Mouse (Mus musculus) midbrain, embryonic 13.5 days (tissue): ENCODE data around the gene Kcnv2. TPM values are rescaled to one million over a fixed set of nuclear protein-coding genes. Genes with fewer than 3 reads are reported as not detected.

Experiments used
- ATAC-seq: fragments of 200-750 bp; cut with Nextera tagmentation; 2 replicates; pipeline ENCODE4 v1.8.0; 2017; ENCODE audit warnings: mild to moderate bottlenecking, moderate TSS enrichment, moderate library complexity
- H3K27ac ChIP-seq: fragments of 300-500 bp; sonication (generic); 2 replicates; pipeline ENCODE4 v1.5.1; 2015; ENCODE audit warnings: inconsistent platforms, mild to moderate bottlenecking, moderate library complexity
- H3K27me3 ChIP-seq: fragments of 300-500 bp; sonication (generic); 2 replicates; pipeline ENCODE4 v1.6.1; 2015; ENCODE audit warnings: mild to moderate bottlenecking, inconsistent platforms
- H3K36me3 ChIP-seq: fragments of 300-500 bp; sonication (generic); 2 replicates; pipeline ENCODE4 v1.6.1; 2015; ENCODE audit warnings: mild to moderate bottlenecking, inconsistent platforms
- H3K4me1 ChIP-seq: fragments of 300-500 bp; sonication (generic); replicated peaks from 2 replicates; pipeline ENCODE4 v1.6.1; 2015; ENCODE audit warnings: inconsistent platforms
- H3K4me2 ChIP-seq: fragments of 300-500 bp; sonication (generic); replicated peaks from 2 replicates; pipeline ENCODE4 v1.6.1; 2015; ENCODE audit warnings: moderate library complexity, mild to moderate bottlenecking, inconsistent platforms
- H3K4me3 ChIP-seq: fragments of 300-500 bp; sonication (generic); replicated peaks from 2 replicates; pipeline ENCODE4 v1.5.1; 2015; ENCODE audit warnings: mild to moderate bottlenecking, inconsistent platforms
- H3K9ac ChIP-seq: fragments of 300-500 bp; sonication (generic); replicated peaks from 2 replicates; pipeline ENCODE4 v1.6.1; 2015; ENCODE audit warnings: mild to moderate bottlenecking, inconsistent platforms
- H3K9me3 ChIP-seq: fragments of 300-500 bp; sonication (generic); 2 replicates; pipeline ENCODE4 v1.6.1; 2016; ENCODE audit warnings: mild to moderate bottlenecking, inconsistent platforms
- WGBS: fragments of 180-500 bp; shearing (Covaris S2); methylation state at CpG from one replicate; pipeline ENCODE4 v1.1.7; 2015; 5-methylcytosine and 5-hydroxymethylcytosine counted together
- polyA plus RNA-seq: library from polyadenylated mRNA; unstranded; fragments of >200 nt; fragmentation: Nextera tagmentation; extraction: Ambion mirVana; gene quantifications from 2 replicates; pipeline ENCODE4 v1.2.1, GENCODE M21; 2015

The Kcnv2 gene
- polyA plus RNA-seq, 1 experiment from 2014 or later = not detected

- Histone ChIP-seq H3K9ac (no peak overlapping the region), H3K36me3 (no peaks in the 10 kb centered on the region), H3K4me2 (no peak overlapping the region), H3K27me3 (no peaks in the 10 kb centered on the region), H3K4me3 (no peak overlapping the region), H3K4me1 (peaks cover 14% of the 10 kb centered on the region), H3K27ac (no peak overlapping the region), H3K9me3 (no peaks in the 10 kb centered on the region; the same call in 1 of the 2 replicates)
- WGBS = 89% methylated on average over 3 of the region's 3 CpGs
- ATAC-seq = no peak
Observed at GRCm38 (mm10) chr19:27369461-27370135, 47.2 kb downstream of the Kcnv2 start.

DNA sequence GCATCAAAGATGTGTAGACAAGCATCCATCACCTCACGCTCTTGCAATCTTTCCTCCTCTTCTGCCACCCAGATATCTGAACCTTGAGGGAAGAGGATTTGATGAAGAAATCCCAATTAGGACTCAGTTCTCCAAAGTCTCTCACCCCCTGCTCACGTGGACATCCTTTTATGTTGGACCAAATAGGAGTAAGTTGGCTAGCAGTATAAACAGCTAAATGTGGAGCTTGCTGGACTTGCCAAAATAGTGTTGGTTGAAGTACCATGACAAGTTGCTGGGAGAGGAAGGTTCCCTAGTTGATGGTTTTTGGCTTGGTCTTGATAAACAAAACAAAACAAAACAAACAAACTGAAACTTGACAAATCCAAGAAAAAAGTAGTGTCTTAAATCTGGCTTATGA, 47.8 kb downstream of the Kcnv2 start:
- H3K9ac ChIP-seq = no peak overlapping the region
- H3K36me3 ChIP-seq = no peaks in the 10 kb centered on the region
- H3K9me3 ChIP-seq = no peaks in the 10 kb centered on the region; the same call in 1 of the 2 replicates
- H3K27ac ChIP-seq = no peak overlapping the region
- peaks cover 12% of the 10 kb centered on the region for H3K4me1 ChIP-seq
- H3K4me2 ChIP-seq = no peak overlapping the region
- H3K4me3 ChIP-seq = no peak overlapping the region
- ATAC-seq = no peak
- H3K27me3 ChIP-seq = no peaks in the 10 kb centered on the region
- 84% methylated on average over 2 of the region's 2 CpGs for WGBS

- H3K27ac ChIP-seq = no peak overlapping the region
- peaks cover 12% of the 10 kb centered on the region for H3K4me1 ChIP-seq
- no peaks in the 10 kb centered on the region; the same call in 1 of the 2 replicates for H3K9me3 ChIP-seq
- H3K9ac ChIP-seq = no peak overlapping the region
- no peak overlapping the region for H3K4me2 ChIP-seq
- ATAC-seq = no peak
- no peak overlapping the region for H3K4me3 ChIP-seq
- H3K36me3 ChIP-seq = no peaks in the 10 kb centered on the region
- no peaks in the 10 kb centered on the region for H3K27me3 ChIP-seq
- 94% methylated on average over 2 of the region's 2 CpGs for WGBS
Observed at GRCm38 (mm10) chr19:27370784-27371183, 48.4 kb downstream of the Kcnv2 start.

DNA sequence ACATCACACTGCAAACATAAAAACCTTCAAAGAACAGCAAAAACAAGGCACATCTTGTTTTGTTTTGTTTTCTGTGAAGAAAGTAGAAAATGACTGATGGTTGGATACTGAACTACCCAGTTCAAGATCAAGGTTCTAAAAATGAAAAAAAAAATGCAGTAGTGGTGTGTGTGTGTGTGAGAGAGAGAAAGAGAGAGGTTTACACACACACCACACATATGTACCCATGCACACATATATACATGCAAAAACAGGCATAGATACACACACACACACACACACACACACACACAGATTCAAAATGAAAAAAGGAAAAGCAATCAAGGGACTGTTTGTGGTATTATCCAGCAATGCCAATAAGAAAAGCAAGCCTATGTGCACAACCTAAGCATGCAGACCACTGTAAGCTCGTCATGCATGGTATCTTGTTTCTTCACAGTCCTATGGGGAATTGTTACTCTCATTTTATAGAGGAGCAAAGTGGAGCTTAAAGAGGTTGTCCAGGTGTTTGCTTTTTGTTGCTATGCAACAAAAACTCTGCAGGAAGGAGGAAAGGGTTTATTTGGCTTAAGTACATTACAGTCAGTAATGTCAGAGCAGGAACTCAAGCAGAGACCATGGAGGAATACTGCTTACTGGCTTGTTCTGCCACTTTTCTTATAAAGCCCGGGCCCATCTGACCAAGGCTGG, 57.5 kb downstream of the Kcnv2 start:
- Histone ChIP-seq H3K9ac (no peak overlapping the region), H3K27me3 (no peaks in the 10 kb centered on the region), H3K9me3 (no peaks in the 10 kb centered on the region), H3K27ac (no peak overlapping the region), H3K4me3 (no peak overlapping the region), H3K4me2 (no peak overlapping the region), H3K4me1 (no peaks in the 10 kb centered on the region), H3K36me3 (peaks cover 16% of the 10 kb centered on the region)
- ATAC-seq = no peak
- 86% methylated on average over 2 of the region's 2 CpGs for WGBS

GRCm38 (mm10) chr19:27382131-27382530, 59.7 kb downstream of the Kcnv2 start:
- Histone ChIP-seq H3K27ac (no peak overlapping the region), H3K9me3 (no peaks in the 10 kb centered on the region), H3K4me2 (no peak overlapping the region), H3K4me3 (no peak overlapping the region), H3K36me3 (peaks cover 36% of the 10 kb centered on the region), H3K27me3 (no peaks in the 10 kb centered on the region), H3K9ac (no peak overlapping the region), H3K4me1 (no peaks in the 10 kb centered on the region)
- ATAC-seq = no peak
- 90% methylated on average over 1 of the region's 1 CpGs for WGBS

- no peaks in the 10 kb centered on the region for H3K27me3 ChIP-seq
- no peak for ATAC-seq
- no peaks in the 10 kb centered on the region for H3K4me1 ChIP-seq
- H3K36me3 ChIP-seq = peaks cover 42% of the 10 kb centered on the region
- no peak overlapping the region for H3K9ac ChIP-seq
- no peak overlapping the region for H3K4me3 ChIP-seq
- no peak overlapping the region for H3K4me2 ChIP-seq
- WGBS = 94% methylated on average over 5 of the region's 5 CpGs
- no peak overlapping the region for H3K27ac ChIP-seq
- no peaks in the 10 kb centered on the region for H3K9me3 ChIP-seq
Observed at GRCm38 (mm10) chr19:27383266-27383665, 60.9 kb downstream of the Kcnv2 start.

DNA sequence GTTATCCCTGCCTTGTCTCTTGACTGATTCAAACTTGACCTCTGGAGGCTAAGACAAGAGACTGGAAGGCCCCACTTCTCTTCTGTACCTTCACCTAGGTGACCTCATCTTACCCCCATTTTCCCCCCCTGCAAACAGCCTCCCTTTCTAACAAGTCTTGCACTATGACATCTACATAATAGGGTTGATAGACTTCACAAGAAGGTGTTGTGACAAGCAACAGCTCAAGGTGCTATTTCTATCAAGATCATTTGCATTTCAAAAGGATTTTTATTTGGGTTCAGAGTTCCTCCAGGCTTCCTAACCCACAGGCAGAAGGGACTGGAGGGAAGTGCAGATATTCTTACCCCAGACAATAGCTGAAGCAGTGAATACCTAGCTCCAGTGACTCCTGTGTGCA, 62.9 kb downstream of the Kcnv2 start:
- H3K27ac ChIP-seq = no peak overlapping the region
- no peak for ATAC-seq

More for the DNA sequence above, 62.9 kb downstream of the Kcnv2 start:
- H3K27me3 ChIP-seq = no peaks in the 10 kb centered on the region
- no peak overlapping the region for H3K4me2 ChIP-seq
- no peaks in the 10 kb centered on the region for H3K4me1 ChIP-seq
- H3K36me3 ChIP-seq = peaks cover 62% of the 10 kb centered on the region
- H3K9me3 ChIP-seq = no peaks in the 10 kb centered on the region
- H3K9ac ChIP-seq = no peak overlapping the region
- H3K4me3 ChIP-seq = no peak overlapping the region

Other genes with a start within 250 kb of the Kcnv2 start
- 29.8 and 31.6 TPM in 2 replicates for gene Vldlr, start 106.1 kb upstream of the Kcnv2 start, polyA plus RNA-seq
- gene Pum3, start 107.2 kb downstream of the Kcnv2 start, polyA plus RNA-seq = 60.2 and 77.5 TPM in 2 replicates